Mouse (Mus musculus): ENCODE measurements around the gene Necab3.

GRCm38 (mm10) chr2:154603007-154603637 is 44.4 kb upstream of the Necab3 start:
- no peak for TF ChIP-seq GATA1 (IDR thresholded peaks at IDR 0.05; ENCODE audit: borderline replicate concordance, low read length)
- TF ChIP-seq CTCF (IDR thresholded peaks at IDR 0.05; ENCODE audit: low read depth, low read length): no peak
